Mouse (Mus musculus) olfactory bulb, adult 2 months (tissue): Measurements from ENCODE around the gene Ptbp2.

Source experiments
- CTCF ChIP-seq: fragments of 200-500 bp; IDR thresholded peaks from 2 replicates; pipeline ENCODE4 v1.5.1; 2012; ENCODE audit warnings: low read depth, mild to moderate bottlenecking, low read length, moderate library complexity; ENCODE audit not compliant: insufficient read depth
- POLR2A ChIP-seq: fragments of 200-500 bp; IDR thresholded peaks from 2 replicates; pipeline ENCODE4 v1.6.1; 2012; ENCODE audit warnings: mild to moderate bottlenecking, low read depth, low read length, moderate library complexity; ENCODE audit not compliant: insufficient read depth

DNA sequence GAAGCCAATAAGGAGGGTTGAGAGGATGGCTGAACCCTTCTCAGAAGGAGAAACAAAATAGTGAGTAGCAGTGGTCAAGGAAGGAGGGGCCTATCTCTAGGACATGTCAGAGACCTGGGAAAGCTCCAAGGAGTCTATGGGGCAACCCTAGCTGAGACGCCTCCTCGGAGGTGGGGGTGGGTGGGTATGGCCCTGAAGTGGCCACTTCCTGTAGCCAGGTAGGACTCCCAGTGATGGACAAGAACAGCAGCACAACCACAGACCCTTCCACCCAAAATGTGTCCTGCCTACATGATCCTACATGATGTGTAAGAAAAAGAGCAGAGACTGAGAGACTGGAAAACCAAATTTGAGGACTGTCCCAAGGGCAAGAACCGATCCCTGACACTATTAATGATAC, 72.8 kb downstream of the Ptbp2 start:
- TF ChIP-seq CTCF (no peak), POLR2A (no peak)
